Mouse (Mus musculus) lung, embryonic 14.5 days (tissue): ENCODE results near the gene Ptma. TPM values are rescaled to one million over a fixed set of nuclear protein-coding genes. Genes with fewer than 3 reads are reported as not detected.

Experiments
- ATAC-seq: fragments of 200-750 bp; cut with Nextera tagmentation; 2 replicates; pipeline ENCODE4 v1.8.0; 2017; ENCODE audit warnings: mild to moderate bottlenecking, moderate TSS enrichment, moderate library complexity; ENCODE audit not compliant: insufficient read depth
- DNase-seq: peaks from one replicate; pipeline ENCODE4 v3.0.0-alpha.2; 2015
- H3K27ac ChIP-seq: fragments of 300-500 bp; sonication (generic); 2 replicates; pipeline ENCODE4 v1.5.1; 2014; ENCODE audit warnings: low read depth, mild to moderate bottlenecking, moderate library complexity
- H3K27me3 ChIP-seq: fragments of 300-500 bp; sonication (generic); 2 replicates; pipeline ENCODE4 v1.6.1; 2014; ENCODE audit warnings: low read length, control low read depth; ENCODE audit not compliant: insufficient read depth
- H3K36me3 ChIP-seq: fragments of 300-500 bp; sonication (generic); 2 replicates; pipeline ENCODE4 v1.6.1; 2014; ENCODE audit warnings: control low read depth; ENCODE audit not compliant: insufficient read depth
- H3K4me1 ChIP-seq: fragments of 300-500 bp; sonication (generic); 2 replicates; pipeline ENCODE4 v1.6.1; 2014; ENCODE audit warnings: antibody characterized with exemption, control low read depth; ENCODE audit not compliant: insufficient read depth
- H3K4me2 ChIP-seq: fragments of 300-500 bp; sonication (generic); 2 replicates; pipeline ENCODE4 v1.6.1; 2014; ENCODE audit warnings: mild to moderate bottlenecking
- H3K4me3 ChIP-seq: fragments of 300-500 bp; sonication (generic); 2 replicates; pipeline ENCODE4 v1.5.1; 2014; ENCODE audit warnings: low read depth, low read length
- H3K9ac ChIP-seq: fragments of 300-500 bp; sonication (generic); 2 replicates; pipeline ENCODE4 v1.6.1; 2014
- H3K9me3 ChIP-seq: fragments of 300-500 bp; sonication (generic); 2 replicates; pipeline ENCODE4 v1.6.1; 2016; ENCODE audit warnings: low read depth, low read length, control low read depth
- CTCF ChIP-seq: IDR thresholded peaks from 2 replicates; pipeline ENCODE4 v1.5.1; 2016; ENCODE audit warnings: antibody characterized with exemption, low read depth
- WGBS: fragments of 180-500 bp; shearing (Covaris S2); extraction: QIAGEN DNeasy Blood & Tissue Kit; methylation state at CpG from one replicate; pipeline ENCODE4 v1.1.7; 2014; 5-methylcytosine and 5-hydroxymethylcytosine counted together
- polyA plus RNA-seq: library from polyadenylated mRNA; unstranded; fragments of >200 nt; fragmentation: Nextera tagmentation; extraction: Ambion mirVana; gene quantifications from 2 replicates; pipeline ENCODE4 v1.2.1, GENCODE M21; 2014

Ptma gene
- polyA plus RNA-seq, 1 experiment from 2014 or later: 3,547 TPM

GRCm38 (mm10) chr1:86525499-86526115 is 919 bp upstream of the Ptma start:
- Histone ChIP-seq H3K27me3 (no peaks in the 10 kb centered on the region), H3K9ac (peak overlapping the region; percentile 92), H3K27ac (peak overlapping the region; percentile 100), H3K4me3 (peak overlapping the region; percentile 99), H3K36me3 (peaks cover 26% of the 10 kb centered on the region), H3K4me1 (peaks cover 9% of the 10 kb centered on the region), H3K4me2 (peak overlapping the region; percentile 98), H3K9me3 (no peaks in the 10 kb centered on the region)
- peak; percentile 1 for ATAC-seq
- under 1% methylated on average over 44 of the region's 44 CpGs for WGBS
- DNase-seq: no peak
- TF ChIP-seq CTCF: no peak

- no peak for TF ChIP-seq CTCF
- H3K4me2 ChIP-seq: peak overlapping the region; percentile 91
- peaks cover 38% of the 10 kb centered on the region for H3K36me3 ChIP-seq
- peak overlapping the region; percentile 100 for H3K9ac ChIP-seq
- H3K4me1 ChIP-seq: peaks cover 9% of the 10 kb centered on the region
- ATAC-seq: no peak; the same call in 1 of the 2 replicates
- peak overlapping the region; percentile 99 for H3K4me3 ChIP-seq
- under 1% methylated on average over 111 of the region's 111 CpGs for WGBS
- no peaks in the 10 kb centered on the region for H3K9me3 ChIP-seq
- H3K27me3 ChIP-seq: no peaks in the 10 kb centered on the region
- DNase-seq: peak; percentile 64
- peak overlapping the region; percentile 96 for H3K27ac ChIP-seq
Measured at GRCm38 (mm10) chr1:86526789-86527598, 468 bp downstream of the Ptma start.

GRCm38 (mm10) chr1:86527599-86528486 is 1.3 kb downstream of the Ptma start:
- H3K4me2 ChIP-seq: peak overlapping the region; percentile 91
- H3K27ac ChIP-seq: peak overlapping the region; percentile 96
- DNase-seq (peak; percentile 92), ATAC-seq (0 out of 2 replicates have a peak, but pooled peaks have one; percentile 1)
- peak overlapping the region; percentile 100 for H3K9ac ChIP-seq
- under 1% methylated on average over 84 of the region's 89 CpGs for WGBS
- peaks cover 38% of the 10 kb centered on the region for H3K36me3 ChIP-seq
- TF ChIP-seq CTCF: peak; percentile 76
- peaks cover 9% of the 10 kb centered on the region for H3K4me1 ChIP-seq
- peak overlapping the region; percentile 99 for H3K4me3 ChIP-seq
- no peaks in the 10 kb centered on the region for H3K9me3 ChIP-seq
- H3K27me3 ChIP-seq: no peaks in the 10 kb centered on the region

- H3K36me3 ChIP-seq: peaks cover 40% of the 10 kb centered on the region
- H3K27ac ChIP-seq: peak overlapping the region; percentile 96
- WGBS: under 1% methylated on average over 15 of the region's 15 CpGs
- H3K9me3 ChIP-seq: no peaks in the 10 kb centered on the region
- ATAC-seq: no peak
- H3K4me1 ChIP-seq: peaks cover 9% of the 10 kb centered on the region
- peak overlapping the region; percentile 100 for H3K9ac ChIP-seq
- no peaks in the 10 kb centered on the region for H3K27me3 ChIP-seq
- DNase-seq: peak; percentile 71
- H3K4me2 ChIP-seq: peak overlapping the region; percentile 91
- peak overlapping the region; percentile 99 for H3K4me3 ChIP-seq
- TF ChIP-seq CTCF: no peak
Measured at GRCm38 (mm10) chr1:86528571-86529180, 2.1 kb downstream of the Ptma start.

GRCm38 (mm10) chr1:86529590-86529989 is 3.1 kb downstream of the Ptma start:
- H3K36me3 ChIP-seq: peaks cover 40% of the 10 kb centered on the region
- H3K4me1 ChIP-seq: peaks cover 5% of the 10 kb centered on the region
- DNase-seq (no peak), ATAC-seq (no peak)
- H3K9me3 ChIP-seq: no peaks in the 10 kb centered on the region
- H3K9ac ChIP-seq: peak overlapping the region; percentile 100
- H3K4me3 ChIP-seq: peak overlapping the region; percentile 99
- TF ChIP-seq CTCF: no peak
- 18% methylated on average over 4 of the region's 4 CpGs for WGBS
- no peaks in the 10 kb centered on the region for H3K27me3 ChIP-seq
- 0 out of 2 replicates have a peak overlapping the region, but pooled peaks have one; percentile 96 for H3K27ac ChIP-seq
- peak overlapping the region; percentile 91 for H3K4me2 ChIP-seq

GRCm38 (mm10) chr1:86530871-86531546 is 4.5 kb downstream of the Ptma start:
- peak overlapping the region; percentile 30 for H3K4me2 ChIP-seq
- H3K36me3 ChIP-seq: peaks cover 40% of the 10 kb centered on the region

More at GRCm38 (mm10) chr1:86530871-86531546, 4.5 kb downstream of the Ptma start:
- Histone ChIP-seq H3K9me3 (no peaks in the 10 kb centered on the region), H3K4me3 (peak overlapping the region; percentile 13), H3K27me3 (no peaks in the 10 kb centered on the region), H3K4me1 (no peaks in the 10 kb centered on the region; the same call in 1 of the 2 replicates), H3K27ac (peak overlapping the region; percentile 67), H3K9ac (peak overlapping the region; percentile 34)
- 14% methylated on average over 4 of the region's 4 CpGs for WGBS
- ATAC-seq: no peak
- DNase-seq: peak; percentile 53
- TF ChIP-seq CTCF: no peak
